13 mouse cellular contexts compared by ENCODE assay signal in the genomic region with DNA sequence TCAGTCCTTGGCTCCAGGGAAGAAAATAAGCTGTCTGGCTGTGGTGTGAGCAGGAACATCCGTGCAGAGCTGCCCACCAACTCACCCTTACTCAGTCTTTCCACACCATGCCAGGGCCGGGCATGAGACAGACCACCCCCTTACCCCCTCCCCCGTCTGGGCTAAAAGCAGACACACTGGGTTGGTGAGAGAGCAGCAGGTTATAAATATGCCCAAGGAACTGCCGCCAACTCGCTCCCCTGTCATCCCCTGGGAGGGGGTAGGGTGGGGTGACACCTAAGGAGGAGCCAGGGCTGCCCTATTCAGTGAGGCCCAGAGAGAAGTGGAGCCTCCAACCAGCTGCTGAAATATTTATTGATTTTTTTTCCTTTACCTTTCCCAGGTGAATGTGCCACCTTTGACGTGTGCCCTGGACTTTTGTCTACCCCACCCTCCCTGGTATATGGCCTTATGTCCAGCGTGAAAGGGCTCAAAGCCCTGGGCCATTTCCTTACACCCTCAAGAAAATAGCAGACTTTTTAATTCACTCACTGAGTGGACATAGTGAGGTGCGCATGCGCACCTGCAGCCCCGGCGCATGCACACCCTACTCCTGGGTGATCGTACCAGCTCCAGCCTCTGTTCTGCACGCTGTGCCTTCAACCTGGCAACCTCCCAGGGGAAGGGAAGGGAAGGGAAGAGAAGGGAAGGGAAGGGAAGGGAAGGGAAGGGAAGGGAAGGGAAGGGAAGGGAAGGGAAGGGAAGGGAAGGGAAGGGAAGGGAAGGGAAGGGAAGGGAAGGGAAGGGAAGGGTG. TPM values are rescaled to one million over a fixed set of nuclear protein-coding genes. Genes with fewer than 3 reads are reported as not detected.
DNase-seq lines count a peak whose midpoint lies in the region; ATAC-seq and TF ChIP-seq lines count a peak whose summit lies in the region.
"Had no signal": no experiment of that assay in that cellular context is flagged by ENCODE, and none has a peak within 500 bp of the region (broad histone marks: within the 10 kb centered on the region; RNA-seq: fewer than 3 reads in every experiment).

No protein-coding gene starts in this region.

- no peak for ATAC-seq in forebrain, embryonic 12.5 days (ENCODE audit: low FRiP score)

- H3K4me2 ChIP-seq in CH12.LX (ENCODE audit: insufficient read depth, low read depth, poor library complexity, severe bottlenecking), result peak overlapping the region; percentile 41
- H3K4me2 ChIP-seq in forebrain, embryonic 12.5 days, result no peak overlapping the region
- H3K4me2 ChIP-seq: liver, embryonic 13.5 days had no signal

- no peak for TF ChIP-seq RAD21 in CH12.LX (IDR thresholded peaks at IDR 0.05; ENCODE audit: low read depth, low read length)

- TF ChIP-seq CTCF in gastrocnemius, adult 2 months (IDR thresholded peaks at IDR 0.05), result no peak
- TF ChIP-seq CTCF in CH12.LX (conservative IDR thresholded peaks at IDR 0.05 in 1 of 2, IDR thresholded peaks at IDR 0.05 in 1 of 2; ENCODE audit: low read depth in 2 of 2, low read length in 2 of 2), result no peak

- no peaks in the 10 kb centered on the region for H3K79me2 ChIP-seq in CH12.LX (replicated peaks; ENCODE audit: control insufficient read depth, extremely low read depth, insufficient read depth, poor library complexity, severe bottlenecking)

- no peak for TF ChIP-seq EP300 in CH12.LX (IDR thresholded peaks at IDR 0.05; ENCODE audit: low read length)

- WGBS in forebrain, embryonic 12.5 days, result 3% methylated on average over 13 of the region's 13 CpGs
- 8% methylated on average over 13 of the region's 13 CpGs for WGBS in limb, embryonic 10.5 days

- no peaks in the 10 kb centered on the region for H3K36me3 ChIP-seq in CH12.LX (replicated peaks in 1 of 2; ENCODE audit: control insufficient read depth in 1 of 2, insufficient read depth in 1 of 2, low read length in 1 of 2)
- H3K36me3 ChIP-seq in forebrain, embryonic 12.5 days (replicated peaks), result no peaks in the 10 kb centered on the region
- H3K36me3 ChIP-seq in limb, embryonic 10.5 days, result no peaks in the 10 kb centered on the region
- H3K36me3 ChIP-seq: liver, embryonic 13.5 days had no signal

- peak; percentile 50 for DNase-seq in gastrocnemius, adult 2 months
- no peak for DNase-seq in gastrocnemius, postnatal 4 days (ENCODE audit: low spot score in 2 of 2)
- no peak for DNase-seq in CH12.LX (ENCODE audit: extremely low read depth)
- no peak for DNase-seq in limb, embryonic 10.5 days (ENCODE audit: low spot score)
- DNase-seq in urinary bladder, adult 18-20 months (ENCODE audit: low spot score in 2 of 2), result no peak
- DNase-seq in Muller cell, postnatal 12 days (ENCODE audit: inconsistent ontology term), result no peak
- no peak for DNase-seq in natural killer cell, adult 2 months (ENCODE audit: low spot score in 2 of 2)
- DNase-seq: kidney, adult 8-10 months; layer of hippocampus, postnatal 36 days; liver, embryonic 13.5 days had no signal

- intact Hi-C loops in gastrocnemius, adult 2 months (cut with DNase I), result no loop called here

- H3K9me3 ChIP-seq in CH12.LX (replicated peaks; ENCODE audit: low read length), result peaks cover 10% of the 10 kb centered on the region
- no peaks in the 10 kb centered on the region for H3K9me3 ChIP-seq in forebrain, embryonic 12.5 days
- H3K9me3 ChIP-seq in limb, embryonic 10.5 days (replicated peaks), result no peaks in the 10 kb centered on the region
- H3K9me3 ChIP-seq: liver, embryonic 13.5 days had no signal

- TF ChIP-seq POLR2A in CH12.LX (IDR thresholded peaks at IDR 0.05; ENCODE audit: low read depth, low read length), result no peak

- peaks cover 28 to 42% of the 10 kb centered on the region in 2 experiments for H3K4me1 ChIP-seq in CH12.LX (ENCODE audit: control insufficient read depth in 1 of 2, insufficient read depth in 2 of 2)
- peaks cover 43% of the 10 kb centered on the region for H3K4me1 ChIP-seq in forebrain, embryonic 12.5 days
- H3K4me1 ChIP-seq in limb, embryonic 10.5 days, result peaks cover 33% of the 10 kb centered on the region

- H3K27me3 ChIP-seq in CH12.LX (replicated peaks), result peaks cover 56% of the 10 kb centered on the region
- peaks cover 100% of the 10 kb centered on the region for H3K27me3 ChIP-seq in forebrain, embryonic 12.5 days
- peaks cover 100% of the 10 kb centered on the region for H3K27me3 ChIP-seq in limb, embryonic 10.5 days (ENCODE audit: low read depth, poor library complexity, severe bottlenecking)

- H3K27ac ChIP-seq in gastrocnemius, adult 2 months, result no peak overlapping the region
- no peak overlapping the region for H3K27ac ChIP-seq in CH12.LX (ENCODE audit: insufficient read depth, low read depth)
- H3K27ac ChIP-seq in forebrain, embryonic 12.5 days, result 0 out of 2 replicates have a peak overlapping the region, but pooled peaks have one; percentile 21
- no peak overlapping the region for H3K27ac ChIP-seq in limb, embryonic 10.5 days
- H3K27ac ChIP-seq: liver, embryonic 13.5 days had no signal

- dilution Hi-C loops in CH12.LX (cut with MboI; ENCODE audit: extremely low pct_ligation_motif_present, extremely low pct_unique_long_range_greater_than_20kb, low sequenced_read_pairs), result no loop called here

- in situ Hi-C loops in CH12.LX (cut with MboI; ENCODE audit: low pct_ligation_motif_present, low pct_unique_long_range_greater_than_20kb, low sequenced_read_pairs), result no loop called here

- peak overlapping the region; percentile 20; the same call in 1 of the 2 replicates for H3K4me3 ChIP-seq in gastrocnemius, adult 2 months
- no peak overlapping the region for H3K4me3 ChIP-seq in CH12.LX (replicated peaks in 1 of 3; ENCODE audit: low read depth in 2 of 3, low read length in 2 of 3, poor library complexity in 1 of 3)
- no peak overlapping the region for H3K4me3 ChIP-seq in forebrain, embryonic 12.5 days (replicated peaks)
- 0 out of 2 replicates have a peak overlapping the region, but pooled peaks have one; percentile 3 for H3K4me3 ChIP-seq in limb, embryonic 10.5 days
- H3K4me3 ChIP-seq: liver, embryonic 13.5 days had no signal

- H3K9ac ChIP-seq in CH12.LX (ENCODE audit: insufficient read depth, low read depth), result no peak overlapping the region
- H3K9ac ChIP-seq in forebrain, embryonic 12.5 days, result no peak overlapping the region; the same call in 1 of the 2 replicates
- H3K9ac ChIP-seq: liver, embryonic 13.5 days had no signal

TF ChIP-seq in CH12.LX, 34 proteins besides CTCF, POLR2A, EP300 and RAD21:
- no peak for TF ChIP-seq POLR2AphosphoS2 (IDR thresholded peaks at IDR 0.05; ENCODE audit: low read depth, low read length)
- TF ChIP-seq PAX5 (IDR thresholded peaks at IDR 0.05; ENCODE audit: low read length), result no peak
- TF ChIP-seq NRF1 (IDR thresholded peaks at IDR 0.05; ENCODE audit: low read depth, low read length), result peak; percentile 77

RNA-seq across cellular contexts. Expression of gene Wnt1, which starts 7.3 kb away (rescaled TPM):
- under 1 TPM in 1 of 2 experiments, not detected in 1; 0.08 TPM for total RNA-seq in gastrocnemius, adult 2 months (2021)
- total RNA-seq in gastrocnemius, postnatal 4 days (2021), result under 1 TPM; 0.15 to 0.21 TPM
- total RNA-seq in CH12.LX (2012; rRNA removed) (not detected in 2 replicates), CH12.LX (2014; rRNA removed) (not detected in 2 replicates)
- polyA plus RNA-seq in CH12.LX (2012; ENCODE audit: insufficient read length, low read depth), result not detected in 2 replicates
- polyA plus RNA-seq in forebrain, embryonic 12.5 days (2016; fragmentation: Nextera tagmentation; extraction: Ambion mirVana), result 0.18 and 0.61 TPM in 2 replicates
- polyA plus RNA-seq in limb, embryonic 10.5 days (2016; fragmentation: Nextera tagmentation; extraction: Ambion mirVana), result not detected in 2 replicates
- total RNA-seq: gastrocnemius, adult 8-10 months; layer of hippocampus, postnatal 36 days; megakaryocyte, adult 5-6 weeks had no signal
- polyA plus RNA-seq: liver, embryonic 13.5 days had no signal

RNA-seq across cellular contexts. Expression of gene Ddn, which starts 12.3 kb away (rescaled TPM):
- under 1 TPM; 0.33 to 0.78 TPM for total RNA-seq in gastrocnemius, adult 2 months (2021)
- 1 to 10 TPM; 1.8 TPM for total RNA-seq in gastrocnemius, postnatal 4 days (2021)
- total RNA-seq in CH12.LX (2012; rRNA removed) (0.04 TPM in 1 of 2 replicates, not detected in the other), CH12.LX (2014; rRNA removed) (not detected in 2 replicates)
- polyA plus RNA-seq in CH12.LX (2012; ENCODE audit: insufficient read length, low read depth), result 0.08 TPM in 1 of 2 replicates, not detected in the other
- 0.22 TPM in 1 of 2 replicates, not detected in the other for polyA plus RNA-seq in forebrain, embryonic 12.5 days (2016; fragmentation: Nextera tagmentation; extraction: Ambion mirVana)
- not detected in 2 replicates for polyA plus RNA-seq in limb, embryonic 10.5 days (2016; fragmentation: Nextera tagmentation; extraction: Ambion mirVana)
- polyA plus RNA-seq: liver, embryonic 13.5 days had no signal

RNA-seq across cellular contexts. Expression of gene Wnt10b, which starts 19.0 kb away (rescaled TPM):
- total RNA-seq in gastrocnemius, adult 2 months (2021), result 1 to 10 TPM in 1 of 2 experiments, under 1 TPM in 1; 0.97 to 1.4 TPM
- total RNA-seq in gastrocnemius, postnatal 4 days (2021), result 1 to 10 TPM; 2.7 TPM
- total RNA-seq in CH12.LX (2012; rRNA removed) (19.1 and 25.4 TPM in 2 replicates), CH12.LX (2014; rRNA removed) (61.6 and 64.4 TPM in 2 replicates)
- 56.2 and 58.0 TPM in 2 replicates for polyA plus RNA-seq in CH12.LX (2012; ENCODE audit: insufficient read length, low read depth)
- polyA plus RNA-seq in forebrain, embryonic 12.5 days (2016; fragmentation: Nextera tagmentation; extraction: Ambion mirVana), result 0.18 and 0.24 TPM in 2 replicates
- polyA plus RNA-seq in limb, embryonic 10.5 days (2016; fragmentation: Nextera tagmentation; extraction: Ambion mirVana), result 0.62 and 0.99 TPM in 2 replicates
- polyA plus RNA-seq: liver, embryonic 13.5 days had no signal

RNA-seq across cellular contexts. Expression of gene Arf3, which starts 34.0 kb away (rescaled TPM):
- 1 to 10 TPM; 8.1 to 9.4 TPM for total RNA-seq in gastrocnemius, adult 2 months (2021)
- total RNA-seq in gastrocnemius, postnatal 4 days (2021), result 10 to 100 TPM; 30.8 to 31.7 TPM
- 32.5 and 33.8 TPM in 2 replicates for total RNA-seq in CH12.LX (2012; rRNA removed)
- 33.9 and 41.0 TPM in 2 replicates for total RNA-seq in CH12.LX (2014; rRNA removed)
- polyA plus RNA-seq in CH12.LX (2012; ENCODE audit: insufficient read length, low read depth), result 158 and 182 TPM in 2 replicates
- 58.2 and 58.3 TPM in 2 replicates for polyA plus RNA-seq in forebrain, embryonic 12.5 days (2016; fragmentation: Nextera tagmentation; extraction: Ambion mirVana)
- 44.3 and 49.1 TPM in 2 replicates for polyA plus RNA-seq in limb, embryonic 10.5 days (2016; fragmentation: Nextera tagmentation; extraction: Ambion mirVana)

RNA-seq across cellular contexts. Expression of gene Prkag1, which starts 34.3 kb away (rescaled TPM):
- total RNA-seq in gastrocnemius, adult 2 months (2021), result 10 to 100 TPM; 49.0 to 59.5 TPM
- total RNA-seq in gastrocnemius, postnatal 4 days (2021), result 10 to 100 TPM; 42.8 to 42.9 TPM
- total RNA-seq in CH12.LX (2012; rRNA removed), result 49.4 and 63.2 TPM in 2 replicates
- total RNA-seq in CH12.LX (2014; rRNA removed), result 87.5 and 89.4 TPM in 2 replicates
- 66.1 and 73.2 TPM in 2 replicates for polyA plus RNA-seq in CH12.LX (2012; ENCODE audit: insufficient read length, low read depth)
- polyA plus RNA-seq in forebrain, embryonic 12.5 days (2016; fragmentation: Nextera tagmentation; extraction: Ambion mirVana), result 85.2 and 89.4 TPM in 2 replicates
- polyA plus RNA-seq in limb, embryonic 10.5 days (2016; fragmentation: Nextera tagmentation; extraction: Ambion mirVana), result 92.3 and 97.7 TPM in 2 replicates

Comparison
In these comparisons a context has a peak if more than half of its experiments do, and no peak if none do; other contexts are left out.
1. H3K4me3 ChIP-seq: peak in gastrocnemius, adult 2 months (single experiment) and limb, embryonic 10.5 days (single experiment); none in CH12.LX (0 of 3) and forebrain, embryonic 12.5 days (single experiment).
2. RNA of gene Wnt10b, which starts 19.0 kb away (total RNA-seq): 19.1 to 64.4 TPM in CH12.LX; 2.7 TPM in gastrocnemius, postnatal 4 days and 0.97 to 1.4 TPM in gastrocnemius, adult 2 months; every median in the first group is over 4 times any median in the second.